Mouse (Mus musculus): ENCODE measurements around the gene Zfp420.

Gene Zfp420

DNA sequence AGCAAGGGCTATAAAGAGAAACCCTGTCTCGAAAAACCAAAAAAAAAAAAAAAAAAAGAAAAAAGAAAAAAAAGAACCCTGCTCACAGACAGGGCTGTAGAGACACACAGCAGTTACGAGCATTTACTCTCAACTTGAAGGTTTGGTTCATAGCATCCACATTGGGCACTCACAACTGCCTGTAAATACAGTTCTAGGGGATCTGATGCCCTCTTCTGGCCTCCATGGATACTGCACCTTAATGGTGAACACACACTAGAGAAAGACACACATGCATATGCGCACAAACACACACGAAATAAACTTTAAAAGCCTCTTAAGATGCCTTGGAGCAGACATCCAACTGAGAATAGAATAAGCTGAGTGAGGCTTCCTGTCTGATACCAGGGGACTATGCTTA is 38.6 kb downstream of the Zfp420 start:
- in situ Hi-C loops (cut with MboI; ENCODE audit: low sequenced_read_pairs): no loop called here

DNA sequence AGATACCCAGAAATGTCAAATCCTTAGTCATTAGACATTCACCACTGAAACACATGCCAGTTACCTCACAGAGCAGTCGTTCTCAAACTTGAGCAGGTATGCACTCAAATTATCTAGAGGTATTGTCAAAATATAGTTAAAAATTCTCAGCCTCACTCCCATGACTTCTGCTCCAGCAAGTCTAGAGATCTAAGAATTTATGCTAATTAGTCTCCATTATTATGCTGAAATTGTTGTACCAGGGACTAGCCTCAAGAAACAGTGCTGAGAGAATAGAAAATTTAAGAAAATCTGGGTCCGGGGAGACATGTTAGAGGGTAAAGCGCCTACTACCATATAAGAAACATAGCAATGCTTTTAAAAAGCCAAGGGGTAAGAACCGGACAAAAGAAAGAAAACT is 44.3 kb downstream of the Zfp420 start:
- in situ Hi-C loops (cut with MboI; ENCODE audit: low sequenced_read_pairs): no loop called here

DNA sequence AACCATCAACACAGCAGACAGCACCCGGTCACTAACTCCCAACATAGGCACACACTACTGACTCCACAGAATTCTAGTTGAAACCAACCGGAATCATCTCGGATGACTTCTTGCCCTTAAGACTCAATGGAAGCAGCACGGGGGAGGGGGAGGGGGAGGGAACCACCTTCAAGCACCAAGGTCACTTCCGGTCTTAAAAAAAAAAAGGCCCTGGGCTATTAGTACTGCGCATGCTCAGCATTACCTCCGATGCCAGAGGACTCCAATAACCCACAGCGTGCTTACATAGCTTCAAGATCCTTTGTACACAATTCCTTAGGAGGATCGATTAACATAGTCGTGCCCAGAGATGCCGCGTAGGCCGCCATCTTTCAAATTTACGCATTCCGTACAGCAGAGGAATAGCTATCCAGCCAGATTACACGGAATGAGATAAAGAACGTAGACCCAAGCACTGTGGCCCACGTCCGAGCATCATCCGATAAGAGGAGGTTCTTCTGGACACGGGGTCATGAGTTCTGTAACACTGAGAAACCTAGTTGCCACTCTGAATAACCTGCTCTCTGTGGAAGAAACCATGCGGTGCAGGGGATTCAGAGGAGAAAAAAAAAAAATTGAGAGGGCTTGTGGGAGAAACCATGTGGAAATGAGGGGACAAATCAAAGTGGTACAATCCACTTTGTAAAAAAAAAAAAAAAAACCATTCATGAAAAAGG is 46.3 kb downstream of the Zfp420 start, which contains the start of gene Zfp27:
Gene Zfp27, minus strand, starts transcription at position 607 of the 716 bp plus-strand sequence.
- in situ Hi-C loops (cut with MboI; ENCODE audit: low sequenced_read_pairs): no loop called here

DNA sequence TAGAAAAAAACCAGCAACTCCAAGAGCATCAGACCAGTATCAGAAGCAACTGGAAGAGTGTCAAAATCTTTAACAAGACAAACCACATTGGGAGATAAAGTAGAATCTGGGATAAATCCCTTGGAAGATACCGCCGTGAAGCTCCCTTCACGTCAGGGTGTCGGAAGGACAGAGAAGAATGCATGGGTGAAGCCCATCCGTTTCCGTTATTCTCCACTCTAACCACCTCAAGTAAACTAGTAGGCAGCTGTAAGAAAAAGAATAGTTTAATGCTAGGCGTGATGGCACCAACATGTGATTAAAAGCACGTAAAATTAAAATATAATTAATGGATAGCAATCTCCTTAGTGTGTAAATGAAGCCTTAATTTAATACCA is 46.9 kb downstream of the Zfp420 start:
- in situ Hi-C loops (cut with MboI; ENCODE audit: low sequenced_read_pairs): no loop called here

DNA sequence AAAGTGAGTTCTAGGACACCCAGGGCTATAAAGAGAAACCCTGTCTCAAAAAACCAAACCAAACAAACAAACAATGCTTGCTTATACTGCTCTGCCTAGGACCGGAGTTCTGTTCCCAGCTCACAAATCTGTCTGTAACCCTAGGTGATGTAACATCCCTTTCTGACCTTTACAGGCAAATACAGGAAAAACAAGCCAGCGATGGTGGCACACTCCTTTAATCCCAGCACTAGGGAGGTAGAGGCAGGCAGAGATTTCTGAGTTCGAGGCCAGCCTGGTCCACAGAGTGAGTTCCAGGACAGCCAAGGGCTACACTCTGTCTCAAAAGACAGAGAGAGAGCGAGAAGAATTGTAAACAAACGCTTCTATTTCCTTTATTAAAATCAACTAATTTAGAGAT is 47.4 kb downstream of the Zfp420 start:
- in situ Hi-C loops (cut with MboI; ENCODE audit: low sequenced_read_pairs): no loop called here

DNA sequence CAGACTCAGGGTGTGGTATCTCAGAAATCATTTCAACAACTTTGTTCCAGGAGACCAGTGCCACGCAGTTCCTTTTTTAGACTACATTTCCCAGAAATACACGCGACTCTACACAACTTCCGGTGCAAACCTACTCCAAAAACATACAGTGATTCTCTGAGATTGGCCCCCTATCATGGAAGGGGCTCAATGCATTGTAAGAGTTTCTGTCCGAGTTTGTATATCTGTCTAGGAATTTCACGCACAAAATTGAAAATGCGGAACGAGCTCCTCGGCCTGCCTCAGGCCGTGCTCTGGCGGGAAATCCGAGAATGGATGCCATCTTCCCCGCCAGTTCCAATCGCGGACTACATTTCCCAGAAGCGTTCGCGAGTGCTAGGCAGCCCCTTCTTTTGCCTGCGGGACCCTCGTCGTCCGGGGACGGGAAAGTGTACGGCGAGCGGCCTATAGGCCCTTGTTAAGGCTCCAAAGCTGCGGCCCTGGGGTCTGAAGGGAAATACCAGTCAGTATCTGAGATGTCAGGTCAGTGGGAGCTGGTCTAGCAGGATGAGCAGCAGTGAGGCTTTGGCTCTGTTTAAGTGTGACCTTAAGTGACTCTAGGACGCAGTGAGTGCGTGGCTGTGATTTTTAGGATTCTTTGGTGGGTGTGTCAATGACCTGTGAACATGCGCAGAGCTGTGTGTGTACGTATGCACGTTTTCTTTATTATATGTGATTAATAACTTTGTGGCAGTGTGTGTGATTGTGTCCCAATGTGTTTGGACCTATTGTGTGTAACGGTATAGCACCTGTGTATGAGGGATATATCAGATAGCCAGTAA is 48.6 kb downstream of the Zfp420 start, which contains the start of gene Zfp383:
Gene Zfp383, plus strand, starts transcription at position 94 of the 821 bp plus-strand sequence.
- in situ Hi-C loops (cut with MboI; ENCODE audit: low sequenced_read_pairs): no loop called here

DNA sequence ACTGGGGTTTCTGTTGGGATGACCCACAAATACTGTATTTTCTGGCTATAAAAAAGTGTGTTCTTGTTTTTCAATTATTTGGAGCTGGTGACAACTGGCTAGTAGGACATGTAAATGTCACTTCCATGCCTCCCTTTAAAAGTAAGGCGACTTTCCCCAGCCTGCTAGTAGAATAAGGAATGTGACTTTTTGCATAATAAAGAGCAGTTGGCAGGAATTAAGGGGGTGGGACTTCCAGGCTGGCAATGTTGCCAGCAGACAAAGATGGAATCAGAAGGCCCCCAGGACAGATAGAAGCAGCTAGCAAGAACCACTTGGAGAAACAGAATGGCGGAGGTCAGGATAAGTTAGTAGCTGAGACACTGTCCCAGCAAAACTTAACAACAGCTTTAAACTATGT is 50.5 kb downstream of the Zfp420 start:
- in situ Hi-C loops (cut with MboI; ENCODE audit: low sequenced_read_pairs): no loop called here

DNA sequence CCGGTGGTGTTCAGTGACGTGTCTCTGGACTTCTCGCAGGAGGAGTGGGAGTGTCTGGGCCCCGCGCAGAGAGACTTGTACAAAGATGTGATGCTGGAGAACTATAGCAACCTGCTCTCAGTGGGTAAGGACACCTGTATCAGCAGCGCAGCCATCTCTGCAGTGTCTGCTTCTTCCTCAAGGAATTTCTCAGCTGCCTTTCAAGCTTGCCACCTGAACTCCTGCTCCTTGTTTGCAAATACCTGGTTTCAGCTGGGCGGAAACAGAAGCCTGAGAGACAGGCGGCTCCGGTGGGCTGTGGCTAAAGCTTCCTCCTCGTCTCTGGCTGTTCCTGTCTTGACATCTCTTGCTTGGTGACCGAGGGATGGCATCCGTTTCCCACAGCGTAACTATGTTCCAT is 52.4 kb downstream of the Zfp420 start:
- in situ Hi-C loops (cut with MboI; ENCODE audit: low sequenced_read_pairs): no loop called here

DNA sequence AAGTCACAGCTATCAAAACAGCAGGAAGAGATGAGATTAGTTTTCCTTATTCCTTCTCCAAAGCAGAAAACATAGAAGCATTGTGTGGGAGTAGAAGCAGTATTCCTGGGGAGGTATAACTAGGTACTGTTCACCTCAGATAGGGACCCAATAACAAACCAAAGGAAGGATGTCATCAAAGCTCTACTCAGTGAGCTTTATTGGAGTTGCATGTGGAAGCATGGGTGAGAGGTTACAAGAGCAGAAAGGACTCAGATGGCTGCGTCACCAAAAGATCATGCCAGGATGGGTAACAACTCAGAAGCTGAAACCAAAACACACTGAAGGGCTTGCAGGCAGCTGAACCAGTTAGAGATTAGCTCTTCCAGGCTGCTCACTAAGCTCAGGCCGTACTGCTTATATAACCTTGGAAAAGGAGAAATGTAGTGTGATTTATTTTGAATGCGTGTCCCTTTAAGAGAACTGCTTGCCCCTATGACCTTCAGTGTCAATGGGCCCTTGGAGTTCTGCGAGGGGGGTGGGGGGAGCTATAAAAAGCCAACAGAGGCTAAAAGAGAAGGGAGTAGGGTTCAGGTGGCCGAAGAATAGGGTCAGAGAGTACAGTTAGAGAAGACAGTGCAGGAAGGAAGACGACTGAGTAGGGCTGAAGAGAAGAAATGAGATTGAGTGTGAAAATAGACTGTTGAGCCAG is 57.7 kb downstream of the Zfp420 start:
- in situ Hi-C loops (cut with MboI; ENCODE audit: low sequenced_read_pairs): no loop called here

DNA sequence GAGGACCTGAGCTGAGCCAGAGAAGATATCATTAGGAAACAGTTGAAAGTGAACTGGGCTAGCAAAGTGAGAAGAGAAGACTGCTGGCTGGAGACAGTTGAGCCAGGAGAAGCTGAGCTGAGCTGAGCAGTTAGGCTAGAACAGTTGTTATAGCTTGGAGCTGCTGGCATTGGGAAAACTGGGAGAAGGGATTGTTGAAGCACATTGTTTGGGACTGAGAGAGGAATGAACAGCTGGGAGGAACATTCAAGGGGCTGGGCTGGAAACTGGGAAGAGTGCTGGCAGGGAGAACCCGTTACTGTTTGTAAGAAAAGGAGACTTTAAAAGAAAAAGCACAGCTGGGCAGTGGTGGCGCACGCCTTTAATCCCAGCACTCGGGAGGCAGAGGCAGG is 58.3 kb downstream of the Zfp420 start:
- in situ Hi-C loops (cut with MboI; ENCODE audit: low sequenced_read_pairs): no loop called here

DNA sequence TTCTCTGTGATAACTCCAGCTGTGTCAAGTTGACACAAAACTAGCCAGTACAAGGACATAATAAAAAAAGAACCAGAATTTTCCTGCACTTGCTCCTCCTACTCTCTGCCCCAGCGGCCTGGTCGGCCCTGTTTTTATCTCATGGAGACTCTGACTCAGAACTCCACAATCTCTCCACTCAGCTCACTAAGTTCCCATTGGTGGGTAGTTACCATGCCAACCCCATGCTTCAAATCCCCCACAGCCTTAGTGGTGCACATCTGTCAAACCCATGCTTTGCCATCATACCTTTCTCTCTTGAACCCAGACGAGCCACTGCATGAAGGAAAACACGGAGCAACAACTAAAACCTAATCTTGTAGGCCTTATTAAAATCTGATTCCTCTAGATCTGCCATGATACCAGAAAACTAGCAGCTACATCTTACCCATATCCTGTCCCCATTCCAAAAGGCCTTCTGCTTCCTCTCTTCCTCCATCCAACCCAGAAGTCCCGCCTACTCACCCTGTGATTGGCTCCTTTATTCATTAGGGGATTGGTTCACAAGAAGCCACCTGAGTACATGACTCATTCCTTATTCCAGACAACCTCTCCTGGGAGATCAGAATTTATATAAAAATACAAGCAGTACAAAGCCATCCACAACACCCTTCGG is 61.8 kb downstream of the Zfp420 start:
- in situ Hi-C loops (cut with MboI; ENCODE audit: low sequenced_read_pairs): no loop called here

DNA sequence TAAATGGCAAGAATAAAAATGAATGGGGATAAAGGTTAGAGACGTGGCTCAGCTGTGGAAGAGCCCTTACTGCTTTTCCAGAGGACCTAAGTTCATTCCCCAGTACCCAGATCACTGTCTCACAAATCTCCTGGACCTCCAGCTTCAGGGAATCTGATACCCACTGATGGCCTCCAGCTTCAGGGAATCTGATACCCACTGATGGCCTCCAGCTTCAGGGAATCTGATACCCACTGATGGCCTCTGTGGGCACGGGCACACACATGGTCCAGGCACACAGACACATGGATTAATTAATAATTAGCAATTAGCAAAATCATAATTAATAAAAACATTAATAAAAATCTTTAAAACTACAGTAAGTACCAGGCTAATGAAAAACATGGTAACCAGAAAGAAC is 63.0 kb downstream of the Zfp420 start:
- in situ Hi-C loops (cut with MboI; ENCODE audit: low sequenced_read_pairs): no loop called here
